Mouse (Mus musculus) left cerebral cortex, postnatal 25 days (tissue): ENCODE data around the gene Med19. TPM values are rescaled to one million over a fixed set of nuclear protein-coding genes. Genes with fewer than 3 reads are reported as not detected.

Source experiments
- DNase-seq, 2 experiments: peaks; one replicate each; pipeline ENCODE4 v3.0.0; 2022; ENCODE audit warnings: low spot score in 2 of 2, mixed read lengths in 1 of 2
- intact Hi-C: fragments of 180-260 bp; cut with DNase I; formaldehyde crosslinking; loops from one replicate; pipeline ENCODE4 v1.15.1; 2025
- total RNA-seq, 2 experiments: library from RNA; stranded (reverse); gene quantifications; 2 replicates each; pipeline ENCODE4 v1.2.3; 2021

Med19 gene
- 10 to 100 TPM; 30.4 to 32.0 TPM for total RNA-seq

- peak; percentile 93 to 99 for DNase-seq
- intact Hi-C loops: no loop called here
Measured at GRCm38 (mm10) chr2:84677968-84678880, at the start of gene Med19, which contains the start of gene Gm28635. Med19 (plus strand) TSS chr2:84678402. Gm28635 (minus strand) TSS chr2:84678041.

GRCm38 (mm10) chr2:84632001-84632400, 46.2 kb upstream of the Med19 start:
- DNase-seq: no peak
- intact Hi-C loops: no loop called here

- DNase-seq: no peak
- intact Hi-C loops: no loop called here
Measured at GRCm38 (mm10) chr2:84632999-84633398, 45.2 kb upstream of the Med19 start.

- DNase-seq: no peak
- intact Hi-C loops: loop anchor here (2.0 kb wide), 1 partner anchor 15 kb away; no protein-coding TSS in a partner anchor
Measured at GRCm38 (mm10) chr2:84634006-84634405, 44.2 kb upstream of the Med19 start.

GRCm38 (mm10) chr2:84634934-84635482, 43.2 kb upstream of the Med19 start:
- DNase-seq: no peak
- intact Hi-C loops: loop anchor here (2.0 kb wide), 1 partner anchor 14 kb away; no protein-coding TSS in a partner anchor

GRCm38 (mm10) chr2:84635611-84636010, 42.6 kb upstream of the Med19 start:
- intact Hi-C loops: loop anchor here (2.0 kb wide), 1 partner anchor 13 kb away; no protein-coding TSS in a partner anchor

GRCm38 (mm10) chr2:84636231-84636741, 41.9 kb upstream of the Med19 start:
- intact Hi-C loops: no loop called here
- DNase-seq: no peak

More at GRCm38 (mm10) chr2:84635611-84636010, 42.6 kb upstream of the Med19 start:
- peak; percentile 67 to 80 for DNase-seq

- DNase-seq: no peak
- intact Hi-C loops: no loop called here
Measured at GRCm38 (mm10) chr2:84637452-84638165, 40.6 kb upstream of the Med19 start.

- intact Hi-C loops: no loop called here
- DNase-seq: no peak
Measured at GRCm38 (mm10) chr2:84638428-84639220, 39.6 kb upstream of the Med19 start.

- intact Hi-C loops: no loop called here
- no peak for DNase-seq
Measured at GRCm38 (mm10) chr2:84640833-84641232, 37.4 kb upstream of the Med19 start.

- intact Hi-C loops: loop anchor here (2.0 kb wide), 1 partner anchor 23 kb away; no protein-coding TSS in a partner anchor
- DNase-seq: no peak
Measured at GRCm38 (mm10) chr2:84646138-84646537, 32.1 kb upstream of the Med19 start.

GRCm38 (mm10) chr2:84647051-84647568, 31.1 kb upstream of the Med19 start:
- intact Hi-C loops: loop anchor here (2.0 kb wide), 1 partner anchor 24 kb away; no protein-coding TSS in a partner anchor
- DNase-seq: no peak

GRCm38 (mm10) chr2:84648369-84648768, 29.8 kb upstream of the Med19 start:
- intact Hi-C loops: loop anchor here (2.0 kb wide), 2 partner anchors 14 to 98 kb away; no protein-coding TSS in a partner anchor
- peak in 1 of 2 experiments; percentile 19 for DNase-seq

GRCm38 (mm10) chr2:84649674-84650073, 28.5 kb upstream of the Med19 start:
- DNase-seq: peak in 1 of 2 experiments; percentile 42
- intact Hi-C loops: loop anchor here (2.0 kb wide), 2 partner anchors 15 to 99 kb away; no protein-coding TSS in a partner anchor

GRCm38 (mm10) chr2:84650464-84651195, 27.6 kb upstream of the Med19 start, which contains the start of gene Ctnnd1:
Ctnnd1 (minus strand) TSS chr2:84650765.
- DNase-seq: peak; percentile 88 to 96
- intact Hi-C loops: no loop called here

GRCm38 (mm10) chr2:84653354-84653753, 24.8 kb upstream of the Med19 start:
- DNase-seq: no peak
- intact Hi-C loops: no loop called here

GRCm38 (mm10) chr2:84655864-84656263, 22.3 kb upstream of the Med19 start:
- DNase-seq: no peak
- intact Hi-C loops: no loop called here

GRCm38 (mm10) chr2:84658806-84659205, 19.4 kb upstream of the Med19 start, which contains the start of gene Btbd18:
Btbd18 (plus strand) TSS chr2:84659079.
- no peak for DNase-seq
- intact Hi-C loops: no loop called here
